Mouse (Mus musculus): ENCODE measurements around the gene Dtx4. TPM values are rescaled to one million over a fixed set of nuclear protein-coding genes. Genes with fewer than 3 reads are reported as not detected.
A peak's percentile ranks its signal among the peaks of the same experiment; 100 is the strongest.

Gene Dtx4
- polyA plus RNA-seq, 1 experiment from 2014 or later = 16.9 TPM

GRCm38 (mm10) chr19:12491636-12492035 lies 9.6 kb downstream of the Dtx4 start:
- Histone ChIP-seq H3K4me2 (no peak overlapping the region), H3K27me3 (no peaks in the 10 kb centered on the region), H3K36me3 (ENCODE audit: poor library complexity, severe bottlenecking) (peaks cover 40% of the 10 kb centered on the region), H3K9me3 (replicated peaks) (no peaks in the 10 kb centered on the region), H3K4me1 (peaks cover 64% of the 10 kb centered on the region), H3K27ac (no peak overlapping the region), H3K4me3 (no peak overlapping the region), H3K9ac (no peak overlapping the region)
- whole genome bisulfite sequencing = 88% methylated on average over 7 of the region's 7 CpGs
- ATAC-seq = no peak

- 13% methylated on average over 11 of the region's 11 CpGs for whole genome bisulfite sequencing
- no peak overlapping the region for H3K9ac ChIP-seq
- H3K27me3 ChIP-seq = no peaks in the 10 kb centered on the region
- H3K4me1 ChIP-seq = peaks cover 50% of the 10 kb centered on the region
- peak overlapping the region; percentile 32 for H3K4me2 ChIP-seq
- H3K36me3 ChIP-seq (ENCODE audit: poor library complexity, severe bottlenecking) = peaks cover 49% of the 10 kb centered on the region
- H3K4me3 ChIP-seq = no peak overlapping the region
- peak overlapping the region; percentile 80 for H3K27ac ChIP-seq
- H3K9me3 ChIP-seq (replicated peaks) = no peaks in the 10 kb centered on the region
- ATAC-seq = peak; percentile 25
These were observed 11.3 kb downstream of the Dtx4 start for GRCm38 (mm10) chr19:12489675-12490570.

- WGBS = 1% methylated on average over 8 of the region's 8 CpGs
- Histone ChIP-seq H3K4me2 (peak overlapping the region; percentile 32), H3K36me3 (ENCODE audit: poor library complexity, severe bottlenecking) (peaks cover 57% of the 10 kb centered on the region), H3K9me3 (replicated peaks) (no peaks in the 10 kb centered on the region), H3K4me1 (peaks cover 46% of the 10 kb centered on the region), H3K27me3 (no peaks in the 10 kb centered on the region), H3K27ac (peak overlapping the region; percentile 80), H3K4me3 (no peak overlapping the region), H3K9ac (peak overlapping the region; percentile 34; the same call in 1 of the 2 replicates)
- peak; percentile 80 for ATAC-seq
These were observed 12.1 kb downstream of the Dtx4 start for GRCm38 (mm10) chr19:12488969-12489674.

- Histone ChIP-seq H3K9me3 (replicated peaks) (no peaks in the 10 kb centered on the region), H3K4me2 (peak overlapping the region; percentile 32), H3K27ac (peak overlapping the region; percentile 80), H3K4me1 (peaks cover 39% of the 10 kb centered on the region), H3K36me3 (ENCODE audit: poor library complexity, severe bottlenecking) (peaks cover 63% of the 10 kb centered on the region), H3K9ac (peak overlapping the region; percentile 34), H3K4me3 (no peak overlapping the region), H3K27me3 (no peaks in the 10 kb centered on the region)
- peak; percentile 26; the same call in 1 of the 2 replicates for ATAC-seq
- WGBS = 6% methylated on average over 9 of the region's 9 CpGs
These were observed 12.9 kb downstream of the Dtx4 start for GRCm38 (mm10) chr19:12488205-12488966.

GRCm38 (mm10) chr19:12487511-12488204 lies 13.6 kb downstream of the Dtx4 start:
- Histone ChIP-seq H3K9ac (no peak overlapping the region), H3K9me3 (replicated peaks) (no peaks in the 10 kb centered on the region), H3K4me1 (peaks cover 39% of the 10 kb centered on the region), H3K4me2 (no peak overlapping the region), H3K36me3 (ENCODE audit: poor library complexity, severe bottlenecking) (peaks cover 70% of the 10 kb centered on the region), H3K27me3 (no peaks in the 10 kb centered on the region), H3K27ac (peak overlapping the region; percentile 80; the same call in 1 of the 2 replicates), H3K4me3 (no peak overlapping the region)
- 88% methylated on average over 12 of the region's 12 CpGs for WGBS
- ATAC-seq = no peak

- 92% methylated on average over 6 of the region's 6 CpGs for WGBS
- Histone ChIP-seq H3K27me3 (no peaks in the 10 kb centered on the region), H3K9ac (no peak overlapping the region), H3K9me3 (replicated peaks) (no peaks in the 10 kb centered on the region), H3K4me1 (peaks cover 38% of the 10 kb centered on the region), H3K4me2 (no peak overlapping the region), H3K4me3 (no peak overlapping the region), H3K36me3 (ENCODE audit: poor library complexity, severe bottlenecking) (peaks cover 68% of the 10 kb centered on the region), H3K27ac (no peak overlapping the region)
- ATAC-seq = no peak
These were observed 14.4 kb downstream of the Dtx4 start for GRCm38 (mm10) chr19:12486875-12487274.

- no peaks in the 10 kb centered on the region for H3K9me3 ChIP-seq (replicated peaks)
- H3K36me3 ChIP-seq (ENCODE audit: poor library complexity, severe bottlenecking) = peaks cover 68% of the 10 kb centered on the region
- no peak overlapping the region for H3K27ac ChIP-seq
- H3K4me3 ChIP-seq = no peak overlapping the region
- 78% methylated on average over 3 of the region's 3 CpGs for WGBS
- no peaks in the 10 kb centered on the region for H3K27me3 ChIP-seq
- H3K4me1 ChIP-seq = peaks cover 26% of the 10 kb centered on the region
- ATAC-seq = no peak
- H3K9ac ChIP-seq = no peak overlapping the region
- no peak overlapping the region for H3K4me2 ChIP-seq
These were observed 15.6 kb downstream of the Dtx4 start for GRCm38 (mm10) chr19:12485631-12486030.

- no peak for ATAC-seq
- Histone ChIP-seq H3K27me3 (no peaks in the 10 kb centered on the region), H3K9ac (no peak overlapping the region), H3K36me3 (ENCODE audit: poor library complexity, severe bottlenecking) (peaks cover 68% of the 10 kb centered on the region), H3K4me3 (no peak overlapping the region), H3K27ac (no peak overlapping the region), H3K4me1 (peaks cover 22% of the 10 kb centered on the region), H3K9me3 (replicated peaks) (no peaks in the 10 kb centered on the region), H3K4me2 (no peak overlapping the region)
- WGBS = 93% methylated on average over 13 of the region's 13 CpGs
These were observed 16.0 kb downstream of the Dtx4 start for GRCm38 (mm10) chr19:12485223-12485622.

GRCm38 (mm10) chr19:12484210-12484609 lies 17.0 kb downstream of the Dtx4 start:
- WGBS = 64% methylated on average over 4 of the region's 4 CpGs
- H3K4me2 ChIP-seq = no peak overlapping the region
- H3K9ac ChIP-seq = no peak overlapping the region
- no peaks in the 10 kb centered on the region for H3K9me3 ChIP-seq (replicated peaks)
- no peaks in the 10 kb centered on the region for H3K27me3 ChIP-seq
- peaks cover 75% of the 10 kb centered on the region for H3K36me3 ChIP-seq (ENCODE audit: poor library complexity, severe bottlenecking)
- peaks cover 12% of the 10 kb centered on the region for H3K4me1 ChIP-seq
- H3K4me3 ChIP-seq = no peak overlapping the region
- no peak overlapping the region for H3K27ac ChIP-seq
- no peak for ATAC-seq

GRCm38 (mm10) chr19:12483782-12484181 lies 17.5 kb downstream of the Dtx4 start:
- Histone ChIP-seq H3K9ac (no peak overlapping the region), H3K27me3 (no peaks in the 10 kb centered on the region), H3K27ac (no peak overlapping the region), H3K4me1 (peaks cover 7% of the 10 kb centered on the region), H3K4me2 (no peak overlapping the region), H3K9me3 (replicated peaks) (no peaks in the 10 kb centered on the region), H3K36me3 (ENCODE audit: poor library complexity, severe bottlenecking) (peaks cover 78% of the 10 kb centered on the region), H3K4me3 (no peak overlapping the region)
- no peak for ATAC-seq
- WGBS = 87% methylated on average over 4 of the region's 4 CpGs

- Histone ChIP-seq H3K27ac (no peak overlapping the region), H3K27me3 (no peaks in the 10 kb centered on the region), H3K4me3 (no peak overlapping the region), H3K4me1 (peaks cover 6% of the 10 kb centered on the region), H3K9me3 (replicated peaks) (no peaks in the 10 kb centered on the region), H3K36me3 (ENCODE audit: poor library complexity, severe bottlenecking) (peaks cover 66% of the 10 kb centered on the region), H3K4me2 (no peak overlapping the region), H3K9ac (no peak overlapping the region)
- 92% methylated on average over 6 of the region's 6 CpGs for WGBS
- ATAC-seq = no peak
These were observed 22.9 kb downstream of the Dtx4 start for GRCm38 (mm10) chr19:12478369-12478768.

Measured in forebrain, embryonic 13.5 days (tissue).